Mouse (Mus musculus): ENCODE results near the gene Otud1.

Otud1 gene

DNA sequence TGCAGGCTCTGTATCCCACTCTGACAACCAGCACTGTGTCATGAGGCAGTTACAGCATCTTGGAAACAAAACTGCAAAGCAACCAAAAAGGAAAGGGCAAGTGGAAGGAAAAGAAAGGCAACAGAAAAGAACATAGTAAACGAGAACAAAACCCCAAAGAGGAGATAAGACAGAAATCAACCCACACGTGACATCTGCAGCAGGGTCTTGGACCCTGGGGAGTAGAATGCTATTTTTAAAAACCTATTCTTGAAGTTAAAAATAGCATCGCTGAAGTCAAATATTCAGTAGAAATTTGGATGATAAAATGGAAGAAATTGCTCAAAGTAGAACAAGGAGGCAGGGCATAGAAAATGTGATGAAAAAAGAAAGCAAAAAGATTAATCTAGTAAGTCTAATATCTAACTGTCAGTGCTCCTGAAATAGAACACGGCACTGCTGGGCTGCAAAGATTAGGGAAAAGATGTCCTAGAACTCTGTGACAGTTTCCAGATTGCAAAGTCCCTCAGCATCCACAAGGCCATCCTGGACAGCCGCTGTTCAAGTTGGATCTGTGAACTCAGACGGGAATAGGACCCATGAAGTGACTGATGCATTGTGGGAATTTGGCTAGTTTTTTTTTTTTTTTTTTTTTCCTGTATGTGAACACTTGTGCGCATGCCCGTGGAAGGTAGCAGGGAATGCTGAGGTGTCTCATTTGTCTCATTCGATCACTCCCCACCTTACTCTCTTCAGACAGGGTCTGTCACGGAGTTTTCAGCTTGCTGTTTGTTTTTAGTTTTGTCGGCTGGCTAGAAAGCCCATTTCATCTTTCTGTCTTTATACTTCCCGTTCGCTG is 13.5 kb downstream of the Otud1 start:
- DNase-seq (ENCODE audit: low read depth, low spot score), result no peak

DNA sequence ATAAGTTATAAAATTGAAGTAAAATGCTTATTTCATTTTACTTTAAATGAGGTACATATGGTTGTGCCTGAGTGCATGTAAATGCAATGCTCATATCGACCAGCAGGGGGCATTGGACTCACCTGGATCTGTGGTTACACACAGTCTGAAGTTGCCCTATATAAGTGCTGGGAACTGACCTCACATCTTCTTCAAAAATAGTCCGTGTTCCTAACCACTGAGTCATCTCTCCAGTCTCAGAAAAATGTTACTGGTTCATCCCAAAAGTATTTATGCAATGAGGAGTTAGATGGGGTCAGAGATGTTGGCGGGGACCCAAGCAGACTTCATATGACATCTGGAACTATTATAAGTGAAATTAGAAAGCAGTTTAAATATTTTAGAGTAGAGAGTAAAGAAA is 25.4 kb downstream of the Otud1 start:
- DNase-seq (ENCODE audit: low read depth, low spot score), result no peak

DNA sequence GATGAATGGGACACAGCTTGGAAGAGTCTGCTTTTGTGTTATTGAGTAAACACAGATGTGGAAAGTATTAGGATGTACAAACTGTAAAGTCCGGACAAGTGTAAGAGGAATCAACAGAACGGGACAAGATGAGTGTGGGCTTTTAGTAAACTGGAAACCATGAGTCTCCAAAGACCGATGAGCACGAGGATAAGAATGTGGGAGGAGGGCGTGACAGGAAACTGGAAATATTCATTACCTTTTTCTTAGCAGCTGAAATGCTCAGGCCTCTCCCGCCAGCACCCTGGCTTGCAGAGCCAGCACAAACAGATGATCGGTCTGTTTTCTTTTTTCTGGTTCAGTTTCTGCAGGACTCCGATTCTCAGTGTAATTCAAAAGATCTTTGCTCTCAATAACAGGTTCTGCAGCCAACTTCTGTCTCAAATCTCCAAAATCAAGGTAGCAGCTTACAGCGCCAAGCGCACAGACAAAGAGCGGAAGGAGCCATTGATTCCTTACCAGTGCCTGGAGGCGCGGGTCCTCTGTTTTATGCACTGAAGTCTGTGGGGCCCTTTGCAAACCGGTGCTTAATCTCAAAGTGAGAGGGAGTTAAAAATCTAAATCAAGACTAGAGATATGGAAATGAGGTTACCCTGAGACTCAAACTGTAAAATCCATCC is 28.1 kb downstream of the Otud1 start:
- DNase-seq (ENCODE audit: low read depth, low spot score), result no peak

DNA sequence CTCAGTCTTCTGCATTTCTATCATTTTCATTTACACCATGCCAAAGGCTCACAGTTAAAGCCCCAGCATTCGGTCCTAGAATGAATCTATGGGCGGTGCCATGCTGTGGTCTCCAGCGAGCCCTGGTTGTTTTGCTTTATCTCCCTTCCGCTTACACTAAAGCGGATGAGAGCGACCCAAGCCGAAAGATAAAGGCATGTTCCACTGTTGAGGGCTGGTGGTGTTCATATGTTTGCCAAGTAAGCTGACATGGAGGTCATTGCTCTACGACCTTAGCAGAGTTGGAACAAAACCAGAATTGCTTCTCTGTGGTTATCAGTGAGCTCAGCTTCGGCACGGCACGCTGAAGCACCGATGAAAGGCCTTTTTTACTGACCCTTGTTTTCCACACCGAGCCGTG is 32.5 kb downstream of the Otud1 start:
- DNase-seq (ENCODE audit: low read depth, low spot score), result no peak

DNA sequence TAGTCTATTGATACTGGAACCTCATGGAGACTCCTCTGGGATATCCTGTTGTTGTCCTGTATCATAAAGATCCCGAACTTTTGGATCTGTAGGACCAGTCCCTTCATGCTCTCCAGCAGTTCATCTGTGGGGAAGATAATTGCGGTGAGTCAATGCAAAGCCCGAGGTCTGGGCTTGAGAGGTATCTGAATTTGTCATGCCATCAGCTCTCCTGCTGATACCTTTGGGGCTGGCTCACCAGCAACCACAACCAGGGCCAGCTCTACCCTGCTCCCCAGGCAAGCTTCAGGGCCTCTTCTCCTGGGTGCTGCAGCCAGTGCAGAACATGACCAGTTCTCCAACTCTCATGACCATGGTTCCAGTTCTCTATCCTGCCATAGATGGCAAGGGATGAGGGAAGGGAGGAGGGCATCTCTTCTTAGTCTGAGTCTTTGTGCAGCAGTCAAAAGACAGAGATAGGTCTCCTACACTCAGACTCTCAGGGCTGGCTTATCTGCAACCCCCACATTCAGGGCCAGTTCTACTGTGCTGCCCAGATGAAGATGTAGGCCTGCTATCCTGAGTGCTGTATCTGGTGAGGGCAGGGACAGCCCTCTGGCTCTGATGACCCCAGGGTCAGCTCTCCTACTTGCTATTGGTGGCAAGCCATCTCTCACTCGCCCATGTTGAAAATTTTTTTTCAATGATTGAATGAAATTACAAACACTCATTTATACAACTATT is 42.2 kb downstream of the Otud1 start:
- DNase-seq (ENCODE audit: low read depth, low spot score), result no peak

DNA sequence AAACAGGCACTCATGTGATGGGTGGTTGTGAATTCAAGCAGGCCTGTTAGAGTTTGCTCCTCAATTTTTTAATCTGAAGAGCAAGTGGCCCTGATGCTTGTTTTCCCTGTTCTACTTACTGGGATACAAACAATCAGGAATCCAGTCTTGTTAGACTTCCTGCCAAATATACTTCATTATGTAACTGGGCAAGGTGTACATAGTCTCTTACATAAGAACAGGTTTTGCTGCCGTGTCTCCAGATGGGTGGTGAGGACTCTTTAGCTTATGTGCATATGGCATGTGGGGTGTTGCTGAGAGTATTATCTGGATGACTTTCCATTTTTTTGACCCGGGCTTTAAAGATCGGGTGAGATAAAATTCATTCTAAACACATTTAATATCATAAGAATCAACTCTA is 43.8 kb downstream of the Otud1 start:
- DNase-seq (ENCODE audit: low read depth, low spot score), result no peak

DNA sequence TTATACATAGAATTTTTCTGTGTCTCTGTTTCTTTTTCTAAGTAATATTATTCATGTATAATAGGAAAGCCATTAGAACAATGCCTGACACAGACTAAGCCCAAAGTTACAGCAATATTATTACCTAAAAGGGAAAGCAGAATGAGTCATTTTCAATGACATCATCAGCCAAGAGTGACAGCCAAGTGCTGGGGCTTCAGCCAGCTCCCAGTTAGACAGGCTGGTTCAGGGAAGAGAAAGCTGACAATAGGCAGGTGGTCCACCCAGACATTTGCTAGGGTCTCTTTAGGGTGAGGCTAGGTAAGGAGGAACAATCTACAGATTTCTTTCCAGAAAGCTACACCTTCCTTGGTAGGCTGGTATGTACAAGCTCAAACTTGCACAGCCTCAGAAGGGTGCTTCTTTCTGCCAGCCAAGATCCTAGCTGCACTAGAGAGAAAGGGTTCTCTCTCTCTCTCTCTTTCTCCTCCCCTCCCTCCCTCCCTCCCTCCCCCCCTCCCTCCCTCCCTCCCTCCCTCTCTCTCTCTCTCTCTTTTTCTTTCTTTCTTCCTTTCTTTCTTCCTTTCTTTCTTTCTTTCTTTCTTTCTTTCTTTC is 45.6 kb downstream of the Otud1 start:
- no peak for DNase-seq (ENCODE audit: low read depth, low spot score)

DNA sequence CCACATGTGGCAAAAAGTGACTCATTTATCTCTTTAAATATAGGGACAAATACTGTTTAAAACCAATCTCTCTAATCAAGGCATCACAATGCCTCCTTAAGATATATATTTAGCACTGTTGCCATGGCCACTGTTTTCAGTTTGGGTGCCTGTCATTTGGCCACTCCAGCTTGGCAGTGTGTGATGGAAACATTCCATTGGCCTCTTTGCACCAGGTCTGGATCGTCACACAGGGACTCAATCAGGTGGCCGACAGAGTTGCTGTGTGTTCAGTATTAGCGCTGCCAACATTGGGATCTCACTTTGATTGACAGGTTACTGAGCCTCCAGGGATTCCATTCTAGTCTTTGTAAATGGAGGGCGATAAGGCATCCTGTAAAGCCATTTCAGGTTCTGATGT is 46.1 kb downstream of the Otud1 start:
- no peak for DNase-seq (ENCODE audit: low read depth, low spot score)

DNA sequence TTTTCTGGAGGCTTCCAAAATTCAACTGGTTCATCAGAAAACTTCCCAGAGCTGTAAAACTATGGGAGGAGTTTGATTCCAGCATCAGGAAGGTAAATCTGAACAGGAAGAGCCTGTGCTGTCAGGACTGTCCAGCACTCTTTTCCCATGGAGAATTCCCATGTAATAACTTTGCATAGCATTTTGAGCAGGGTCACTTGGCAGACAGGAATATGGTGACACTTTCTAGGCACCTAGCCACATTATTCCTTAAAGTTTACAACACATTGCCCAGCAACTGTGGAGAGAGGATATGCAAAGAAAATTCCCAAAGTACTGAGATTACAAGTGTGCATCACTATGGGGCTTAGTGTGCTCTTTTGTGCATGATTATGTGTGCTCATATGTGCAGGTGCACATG is 46.7 kb downstream of the Otud1 start:
- DNase-seq (ENCODE audit: low read depth, low spot score), result no peak

DNA sequence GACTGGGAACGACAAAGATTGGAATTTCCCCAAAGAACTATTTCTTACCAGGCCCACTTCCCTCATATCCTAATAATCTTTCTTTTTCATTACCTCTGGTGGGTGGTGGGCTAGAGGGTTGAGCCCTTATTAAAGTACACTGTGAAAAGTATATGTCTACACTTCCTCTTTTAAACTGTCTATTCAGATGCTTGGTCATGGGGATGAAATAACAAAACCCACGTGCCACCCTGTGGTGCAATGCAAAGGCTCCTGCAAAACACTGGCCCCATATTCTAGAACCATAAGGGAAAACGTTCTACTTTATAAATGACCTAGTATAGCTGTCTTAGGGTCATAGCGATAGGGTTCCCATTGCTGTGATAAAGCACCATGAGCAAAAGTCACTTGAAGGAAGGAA is 49.3 kb downstream of the Otud1 start:
- DNase-seq (ENCODE audit: low read depth, low spot score), result no peak
